Mouse (Mus musculus) stomach, embryonic 14.5 days (tissue): ENCODE data around the gene Fgd4. TPM values are rescaled to one million over a fixed set of nuclear protein-coding genes. Genes with fewer than 3 reads are reported as not detected.
"Not testable (repeated sequence)": the region's sequence is repeated elsewhere in the genome, so short reads cannot be mapped to it uniquely, and the experiment has no call there.

Experiments used
- ATAC-seq: fragments of 200-750 bp; cut with Nextera tagmentation; 2 replicates; pipeline ENCODE4 v1.8.0; 2017; ENCODE audit warnings: low read depth, moderate TSS enrichment; ENCODE audit not compliant: insufficient number of reproducible peaks, insufficient read depth, low FRiP score
- H3K27ac ChIP-seq: fragments of 300-500 bp; sonication (generic); 2 replicates; pipeline ENCODE4 v1.5.1; 2014; ENCODE audit warnings: mild to moderate bottlenecking, low read length, moderate library complexity, mixed read lengths
- H3K27me3 ChIP-seq: fragments of 300-500 bp; sonication (generic); 2 replicates; pipeline ENCODE4 v1.6.1; 2014; ENCODE audit warnings: low read length, control low read depth, mixed read lengths; ENCODE audit not compliant: control insufficient read depth, insufficient read depth
- H3K36me3 ChIP-seq: fragments of 300-500 bp; sonication (generic); 2 replicates; pipeline ENCODE4 v1.6.1; 2014; ENCODE audit warnings: mild to moderate bottlenecking, control low read depth, low read length, moderate library complexity, mixed read lengths; ENCODE audit not compliant: control insufficient read depth, insufficient read depth
- H3K4me1 ChIP-seq: fragments of 300-500 bp; sonication (generic); 2 replicates; pipeline ENCODE4 v1.6.1; 2014; ENCODE audit warnings: low read length, control low read depth, mixed read lengths; ENCODE audit not compliant: control insufficient read depth, insufficient read depth
- H3K4me2 ChIP-seq: fragments of 300-500 bp; sonication (generic); replicated peaks from 2 replicates; pipeline ENCODE4 v1.6.1; 2014; ENCODE audit warnings: low read depth, low read length, control low read depth
- H3K4me3 ChIP-seq: fragments of 300-500 bp; sonication (generic); 2 replicates; pipeline ENCODE4 v1.5.1; 2014; ENCODE audit warnings: low read depth, low read length, control low read depth
- H3K9ac ChIP-seq: fragments of 300-500 bp; sonication (generic); replicated peaks from 2 replicates; pipeline ENCODE4 v1.6.1; 2014; ENCODE audit warnings: low read depth, mild to moderate bottlenecking, control low read depth, low read length, moderate library complexity, mixed read lengths
- H3K9me3 ChIP-seq: fragments of 300-500 bp; sonication (generic); 2 replicates; pipeline ENCODE4 v1.6.1; 2016; ENCODE audit warnings: low read depth, low read length, control low read depth; ENCODE audit not compliant: control insufficient read depth
- WGBS: fragments of 180-500 bp; shearing (Covaris S2); extraction: QIAGEN DNeasy Blood & Tissue Kit; methylation state at CpG from one replicate; pipeline ENCODE4 v1.1.7; 2014; 5-methylcytosine and 5-hydroxymethylcytosine counted together
- polyA plus RNA-seq: library from polyadenylated mRNA; unstranded; fragments of >200 nt; fragmentation: Nextera tagmentation; extraction: Ambion mirVana; gene quantifications from 2 replicates; pipeline ENCODE4 v1.2.1, GENCODE M21; 2014

The Fgd4 gene
- polyA plus RNA-seq, 1 experiment from 2014 or later = 16.1 TPM

DNA sequence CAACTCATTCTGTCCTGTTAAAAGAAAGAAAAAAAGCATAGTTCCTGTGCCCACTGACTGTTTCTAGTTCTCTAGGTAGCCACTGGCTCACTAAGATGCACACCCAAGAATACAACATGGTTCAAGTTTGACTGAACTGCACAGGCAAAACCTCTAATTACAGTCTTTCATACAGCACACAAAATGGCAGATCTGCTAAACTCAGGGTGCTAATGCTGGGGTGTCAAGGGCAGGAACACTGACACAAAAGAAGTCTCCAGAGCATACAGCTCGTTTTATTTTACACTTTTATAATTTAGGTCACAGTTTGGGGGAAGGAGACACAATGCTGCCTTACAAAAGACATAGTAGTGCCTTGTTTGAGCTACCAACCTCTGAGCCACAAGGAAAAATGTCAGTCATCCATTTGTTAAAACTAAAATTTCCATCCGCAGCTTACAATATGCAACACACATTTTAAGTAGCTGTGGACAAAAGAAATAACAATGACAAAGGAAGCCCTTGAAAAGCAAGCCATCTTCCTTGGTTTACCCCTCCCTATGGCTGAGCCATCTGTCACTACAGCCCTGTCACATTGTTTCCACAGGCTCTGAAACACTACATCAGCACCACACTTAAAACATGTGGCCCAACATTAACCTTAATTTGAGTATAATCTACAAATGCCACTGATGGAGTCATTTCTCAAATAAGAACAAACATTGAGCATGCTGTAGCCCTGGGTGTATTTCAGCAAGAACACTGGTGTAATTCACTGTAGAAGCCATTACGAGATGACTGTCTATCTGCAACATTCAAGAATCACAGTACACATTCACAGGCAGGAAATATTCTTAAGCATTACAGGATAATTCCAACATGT is 41.1 kb downstream of the Fgd4 start:
- ATAC-seq = no peak
- peak overlapping the region; percentile 25 for H3K4me2 ChIP-seq

DNA sequence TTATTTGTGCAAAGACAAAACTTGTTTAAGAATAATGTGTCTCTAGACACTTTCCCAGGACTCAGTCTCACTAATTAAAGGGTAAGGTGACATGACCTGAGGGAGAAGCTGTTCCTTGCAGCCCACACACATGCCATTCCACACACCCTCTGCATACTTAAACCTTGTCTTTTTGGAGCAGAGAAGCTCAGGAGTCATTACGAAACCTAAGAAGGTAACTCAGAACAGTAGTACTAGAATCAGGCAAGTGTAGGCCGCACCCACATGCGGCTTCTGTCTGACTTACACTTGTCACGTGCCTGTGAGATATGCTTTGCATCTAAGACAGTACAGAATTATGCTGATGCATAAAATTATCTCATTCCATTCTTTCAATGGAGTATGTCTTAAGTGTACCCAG is 42.6 kb downstream of the Fgd4 start:
- Histone ChIP-seq H3K4me2 (no peak overlapping the region), H3K9ac (no peak overlapping the region), H3K27me3 (no peaks in the 10 kb centered on the region), H3K9me3 (no peaks in the 10 kb centered on the region), H3K4me1 (no peaks in the 10 kb centered on the region), H3K36me3 (no peaks in the 10 kb centered on the region), H3K4me3 (no peak overlapping the region), H3K27ac (no peak overlapping the region)
- WGBS = 83% methylated on average over 4 of the region's 4 CpGs
- no peak for ATAC-seq

More for the DNA sequence above, 41.1 kb downstream of the Fgd4 start:
- Histone ChIP-seq H3K27ac (peak overlapping the region; percentile 80), H3K9ac (no peak overlapping the region), H3K4me3 (peak overlapping the region; percentile 15; the same call in 1 of the 2 replicates), H3K9me3 (no peaks in the 10 kb centered on the region), H3K36me3 (no peaks in the 10 kb centered on the region), H3K4me1 (no peaks in the 10 kb centered on the region), H3K27me3 (no peaks in the 10 kb centered on the region)
- WGBS = 56% methylated on average over 3 of the region's 3 CpGs

DNA sequence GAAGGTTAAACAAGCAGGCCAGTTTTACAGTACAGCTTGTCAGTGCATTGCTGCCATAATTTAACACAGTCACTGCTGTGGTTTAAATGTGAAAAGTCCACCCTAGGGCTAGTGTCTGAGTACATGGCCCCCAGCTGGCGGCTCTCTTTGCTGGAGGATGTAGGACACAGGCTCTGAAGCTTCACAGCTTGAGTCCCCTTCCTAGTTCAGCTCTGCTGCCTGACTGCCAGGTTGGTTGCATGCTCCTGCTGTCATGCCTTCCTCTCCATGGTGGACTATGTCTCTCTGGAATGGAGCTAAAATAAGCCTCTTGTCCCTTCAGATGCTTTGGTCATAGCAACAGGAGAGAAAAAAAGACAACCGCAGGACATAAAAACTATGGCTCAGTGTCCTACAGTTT is 46.3 kb downstream of the Fgd4 start:
- no peaks in the 10 kb centered on the region for H3K9me3 ChIP-seq
- H3K4me2 ChIP-seq = no peak overlapping the region
- no peak overlapping the region for H3K9ac ChIP-seq
- no peak overlapping the region for H3K4me3 ChIP-seq
- H3K36me3 ChIP-seq = no peaks in the 10 kb centered on the region
- no peaks in the 10 kb centered on the region for H3K4me1 ChIP-seq
- H3K27me3 ChIP-seq = no peaks in the 10 kb centered on the region
- WGBS = 68% methylated on average over 2 of the region's 2 CpGs
- no peak overlapping the region for H3K27ac ChIP-seq
- no peak for ATAC-seq

DNA sequence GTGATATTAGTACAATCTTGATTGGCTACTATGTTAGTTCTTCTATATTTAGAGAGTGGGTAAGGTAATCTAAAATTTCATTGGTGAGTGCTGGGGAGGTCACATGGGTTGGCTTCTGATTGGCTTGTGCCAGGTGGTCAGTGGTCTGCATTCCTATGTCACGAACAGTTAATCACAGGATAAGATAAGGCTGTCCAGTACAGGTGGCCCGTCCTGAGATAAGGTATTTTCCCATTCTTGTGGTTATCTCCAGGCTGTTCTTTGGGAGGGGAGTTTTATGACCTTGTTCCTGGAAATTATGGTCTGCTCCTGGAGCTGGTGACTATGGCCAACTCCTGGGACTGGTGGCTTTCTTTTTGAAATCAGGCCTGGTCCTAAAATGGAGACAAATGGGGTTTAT is 48.2 kb downstream of the Fgd4 start:
- H3K27me3 ChIP-seq = no peaks in the 10 kb centered on the region
- no peak overlapping the region for H3K27ac ChIP-seq
- no peak overlapping the region for H3K4me2 ChIP-seq
- no peak overlapping the region for H3K9ac ChIP-seq
- H3K9me3 ChIP-seq = no peaks in the 10 kb centered on the region
- ATAC-seq = peak; percentile 53; the same call in 1 of the 2 replicates
- H3K4me1 ChIP-seq = no peaks in the 10 kb centered on the region
- H3K4me3 ChIP-seq = no peak overlapping the region
- 34% methylated on average over 2 of the region's 2 CpGs for WGBS
- H3K36me3 ChIP-seq = no peaks in the 10 kb centered on the region

DNA sequence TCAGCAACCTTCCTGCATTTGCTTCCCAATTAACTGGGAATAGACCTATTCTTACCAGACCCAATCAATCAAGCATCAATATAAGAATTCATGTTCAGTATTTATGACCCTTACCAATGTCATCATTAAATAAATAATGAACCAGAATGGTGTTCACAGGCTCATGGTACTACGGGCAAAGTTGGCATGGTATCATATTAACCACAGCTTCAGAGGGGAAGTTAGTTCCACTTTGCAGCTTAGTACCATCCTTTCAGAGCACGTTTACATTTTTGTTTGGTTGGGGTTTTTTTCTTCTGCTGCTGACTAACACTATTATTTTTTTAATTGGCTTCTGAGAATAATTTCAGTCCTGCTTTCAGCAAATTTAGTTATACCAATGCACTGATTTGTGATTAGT is 51.2 kb downstream of the Fgd4 start:
- ATAC-seq = no peak
- no peaks in the 10 kb centered on the region for H3K9me3 ChIP-seq
- H3K4me1 ChIP-seq = no peaks in the 10 kb centered on the region
- no peak overlapping the region for H3K4me3 ChIP-seq
- 74% methylated on average over 2 of the region's 2 CpGs for WGBS
- no peaks in the 10 kb centered on the region for H3K27me3 ChIP-seq
- H3K27ac ChIP-seq = no peak overlapping the region
- no peak overlapping the region for H3K9ac ChIP-seq
- H3K4me2 ChIP-seq = no peak overlapping the region
- no peaks in the 10 kb centered on the region for H3K36me3 ChIP-seq

DNA sequence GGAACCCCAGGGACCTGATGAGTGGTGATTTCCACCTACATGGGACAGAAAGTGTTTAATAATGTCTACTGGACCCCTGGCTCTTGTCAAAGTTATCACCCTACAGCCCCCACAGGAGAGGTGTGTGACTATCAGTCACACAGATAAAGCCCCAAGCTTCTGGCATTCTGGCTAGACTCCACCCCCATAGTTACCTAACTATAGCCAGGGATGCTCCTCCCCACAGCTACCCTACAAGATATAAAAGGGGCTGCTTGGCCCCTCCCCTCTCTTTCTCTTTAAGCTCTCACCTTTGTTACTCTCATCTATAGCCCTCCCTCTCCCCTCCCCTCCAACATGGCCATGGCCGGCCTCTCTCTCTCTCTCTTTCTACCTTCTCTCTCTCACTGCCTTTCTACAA is 53.7 kb downstream of the Fgd4 start:
- H3K27ac ChIP-seq = no peak overlapping the region
- no peaks in the 10 kb centered on the region for H3K36me3 ChIP-seq
- no peak overlapping the region for H3K4me3 ChIP-seq
- no peak overlapping the region for H3K4me2 ChIP-seq
- no peaks in the 10 kb centered on the region for H3K9me3 ChIP-seq
- H3K4me1 ChIP-seq = no peaks in the 10 kb centered on the region
- H3K27me3 ChIP-seq = no peaks in the 10 kb centered on the region
- WGBS = 59% methylated on average over 1 of the region's 1 CpGs
- no peak for ATAC-seq
- no peak overlapping the region for H3K9ac ChIP-seq

DNA sequence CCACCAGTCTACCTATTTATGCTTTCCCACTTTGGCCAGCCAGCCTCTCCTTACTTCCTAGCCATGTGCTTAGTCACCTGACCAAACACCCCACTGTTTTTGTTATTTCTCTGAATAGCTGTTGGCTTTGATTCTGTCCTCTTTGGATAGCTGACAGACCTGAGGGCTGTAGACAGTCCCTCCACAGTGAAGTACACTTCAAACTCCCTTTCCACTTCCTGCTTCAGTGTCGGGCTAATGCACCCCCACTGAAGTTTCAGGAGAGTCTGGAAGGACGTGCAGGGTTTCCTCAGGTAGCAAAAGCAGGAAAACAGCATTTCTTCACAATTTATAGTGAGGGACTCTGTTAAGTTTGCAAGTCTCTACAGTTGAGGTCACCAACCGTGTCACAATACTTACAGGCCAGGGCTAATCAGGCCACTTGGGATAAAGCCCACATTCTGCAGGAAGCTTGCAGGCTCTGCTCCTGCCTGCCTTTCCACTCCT is 57.4 kb downstream of the Fgd4 start:
- Histone ChIP-seq H3K4me2 (no peak overlapping the region), H3K9me3 (no peaks in the 10 kb centered on the region), H3K27ac (no peak overlapping the region), H3K4me3 (no peak overlapping the region), H3K4me1 (no peaks in the 10 kb centered on the region), H3K36me3 (no peaks in the 10 kb centered on the region), H3K27me3 (no peaks in the 10 kb centered on the region), H3K9ac (no peak overlapping the region)
- 57% methylated on average over 3 of the region's 3 CpGs for whole genome bisulfite sequencing
- no peak for ATAC-seq

DNA sequence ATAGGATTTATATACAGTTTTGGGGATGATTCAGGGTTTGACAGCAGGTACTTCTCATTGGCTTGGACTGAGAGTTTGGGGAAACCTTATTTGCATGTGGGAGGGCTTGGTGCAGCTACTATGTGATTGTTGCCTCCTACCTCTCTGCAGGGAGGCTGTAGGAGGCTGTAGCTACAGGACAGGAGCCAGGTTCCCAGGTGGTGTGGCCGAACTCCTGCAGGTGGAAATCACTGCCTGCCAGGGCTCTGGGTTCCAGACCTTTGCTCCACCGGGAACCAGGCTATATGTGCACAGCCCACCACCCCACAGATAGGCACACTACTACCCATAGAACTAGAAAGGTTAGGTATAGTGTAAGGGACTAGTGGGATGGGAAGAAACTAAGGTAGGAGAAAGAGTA is 61.0 kb downstream of the Fgd4 start:
- 62% methylated on average over 2 of the region's 2 CpGs for WGBS
- not testable (repeated sequence) for H3K4me1 ChIP-seq, H3K27ac ChIP-seq, H3K9me3 ChIP-seq, H3K27me3 ChIP-seq, H3K9ac ChIP-seq, H3K4me3 ChIP-seq, H3K4me2 ChIP-seq, H3K36me3 ChIP-seq, ATAC-seq

DNA sequence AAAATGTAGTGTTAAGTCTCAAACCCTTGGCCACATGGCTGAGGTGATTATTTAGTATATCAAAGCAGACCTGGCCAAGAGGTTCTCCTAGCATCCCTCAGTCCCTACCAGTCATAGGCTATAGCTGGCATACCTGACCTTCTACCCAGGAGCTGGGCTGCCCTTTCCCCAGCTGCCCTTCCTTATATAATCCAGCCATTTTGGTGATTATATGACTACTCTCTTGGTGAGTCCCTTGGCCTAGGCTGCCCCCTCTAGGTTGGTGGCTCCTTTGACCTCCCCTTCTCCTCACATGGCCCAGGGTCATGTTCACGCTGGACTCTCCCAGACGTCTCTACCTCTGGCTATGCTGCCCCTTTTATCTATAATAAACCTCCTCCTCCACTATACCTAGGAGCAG is 65.1 kb downstream of the Fgd4 start:
- no peak overlapping the region for H3K9ac ChIP-seq
- H3K4me1 ChIP-seq = no peaks in the 10 kb centered on the region
- H3K9me3 ChIP-seq = no peaks in the 10 kb centered on the region
- no peaks in the 10 kb centered on the region for H3K27me3 ChIP-seq
- no peak overlapping the region for H3K4me3 ChIP-seq
- H3K4me2 ChIP-seq = no peak overlapping the region
- no peak overlapping the region for H3K27ac ChIP-seq
- 59% methylated on average over 2 of the region's 2 CpGs for WGBS
- H3K36me3 ChIP-seq = no peaks in the 10 kb centered on the region
- no peak for ATAC-seq
